Mouse (Mus musculus) forebrain, embryonic 14.5 days (tissue): Measurements from ENCODE around the gene Mvb12b. TPM values are rescaled to one million over a fixed set of nuclear protein-coding genes. Genes with fewer than 3 reads are reported as not detected.
A peak's percentile ranks its signal among the peaks of the same experiment; 100 is the strongest.

Source experiments
- ATAC-seq: fragments of 200-750 bp; cut with Nextera tagmentation; 2 replicates; pipeline ENCODE4 v1.8.0; 2017; ENCODE audit warnings: mild to moderate bottlenecking, moderate library complexity
- DNase-seq: peaks from one replicate; pipeline ENCODE4 v3.0.0-alpha.2; 2015; ENCODE audit warnings: low spot score
- H3K27ac ChIP-seq: fragments of 300-500 bp; sonication (generic); 2 replicates; pipeline ENCODE4 v1.5.1; 2014; ENCODE audit warnings: low read depth, mild to moderate bottlenecking, control low read depth, low read length, moderate library complexity
- H3K27me3 ChIP-seq: fragments of 300-500 bp; sonication (generic); replicated peaks from 2 replicates; pipeline ENCODE4 v1.6.1; 2014; ENCODE audit warnings: low read length, control low read depth, mixed read lengths; ENCODE audit not compliant: control insufficient read depth, insufficient read depth
- H3K36me3 ChIP-seq: fragments of 300-500 bp; sonication (generic); 2 replicates; pipeline ENCODE4 v1.6.1; 2014; ENCODE audit warnings: low read length, control low read depth; ENCODE audit not compliant: control insufficient read depth, insufficient read depth
- H3K4me1 ChIP-seq: fragments of 300-500 bp; sonication (generic); 2 replicates; pipeline ENCODE4 v1.6.1; 2014; ENCODE audit warnings: antibody characterized with exemption, low read length, control low read depth; ENCODE audit not compliant: control insufficient read depth, insufficient read depth
- H3K4me2 ChIP-seq: fragments of 300-500 bp; sonication (generic); 2 replicates; pipeline ENCODE4 v1.6.1; 2014; ENCODE audit warnings: mild to moderate bottlenecking, control low read depth, low read length
- H3K4me3 ChIP-seq: fragments of 300-500 bp; sonication (generic); 2 replicates; pipeline ENCODE4 v1.5.1; 2014; ENCODE audit warnings: low read depth, low read length, control low read depth
- H3K9ac ChIP-seq: fragments of 300-500 bp; sonication (generic); 2 replicates; pipeline ENCODE4 v1.6.1; 2014; ENCODE audit warnings: mild to moderate bottlenecking, low read length, control low read depth, moderate library complexity
- H3K9me3 ChIP-seq: fragments of 300-500 bp; sonication (generic); replicated peaks from 2 replicates; pipeline ENCODE4 v1.6.1; 2016; ENCODE audit warnings: low read length, control low read depth, mixed read lengths; ENCODE audit not compliant: control insufficient read depth
- WGBS: fragments of 180-500 bp; shearing (Covaris S2); extraction: QIAGEN DNeasy Blood & Tissue Kit; methylation state at CpG from one replicate; pipeline ENCODE4 v1.1.7; 2014; 5-methylcytosine and 5-hydroxymethylcytosine counted together
- polyA plus RNA-seq: library from polyadenylated mRNA; unstranded; fragments of >200 nt; fragmentation: Nextera tagmentation; extraction: Ambion mirVana; gene quantifications from 2 replicates; pipeline ENCODE4 v1.2.1, GENCODE M21; 2014

The Mvb12b gene
- polyA plus RNA-seq, 1 experiment from 2014 or later, result 49.5 TPM

DNA sequence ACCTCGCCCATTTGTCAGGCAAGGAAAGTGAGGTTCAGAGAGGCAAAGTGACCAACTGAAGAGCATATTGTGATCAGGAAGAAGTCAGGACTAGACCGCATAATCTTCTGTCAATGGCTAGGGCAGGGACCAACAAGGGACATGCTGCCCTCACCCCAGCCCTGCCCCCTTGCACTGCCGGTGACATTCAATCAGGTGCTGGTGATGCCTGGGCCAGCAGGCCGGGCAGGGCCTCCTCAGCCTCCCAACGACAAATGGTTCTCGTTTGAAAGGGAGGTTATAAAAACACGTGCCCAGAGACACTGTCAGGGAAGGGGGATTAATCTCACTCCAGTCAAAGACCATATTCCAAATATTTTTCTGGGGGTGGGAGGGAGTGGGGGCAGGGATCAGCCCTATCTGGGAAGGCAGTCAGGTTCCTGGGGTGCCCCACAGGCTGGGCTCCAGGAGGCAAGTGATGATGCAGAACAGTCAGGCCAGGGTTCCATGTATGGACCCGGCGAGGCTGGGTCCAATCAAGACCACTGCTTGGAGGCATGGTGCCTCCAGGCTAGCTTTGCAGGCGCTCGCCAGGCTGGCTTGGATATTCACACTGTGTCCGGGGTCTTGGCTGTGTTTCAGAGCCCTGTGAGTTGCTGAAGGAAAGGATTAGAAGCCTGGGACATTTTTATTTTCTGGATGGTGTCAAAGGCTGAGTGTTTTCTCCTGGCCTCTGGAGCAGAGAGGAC is 168.2 kb downstream of the Mvb12b start:
- H3K4me1 ChIP-seq, result peaks cover 26% of the 10 kb centered on the region
- DNase-seq, result no peak

DNA sequence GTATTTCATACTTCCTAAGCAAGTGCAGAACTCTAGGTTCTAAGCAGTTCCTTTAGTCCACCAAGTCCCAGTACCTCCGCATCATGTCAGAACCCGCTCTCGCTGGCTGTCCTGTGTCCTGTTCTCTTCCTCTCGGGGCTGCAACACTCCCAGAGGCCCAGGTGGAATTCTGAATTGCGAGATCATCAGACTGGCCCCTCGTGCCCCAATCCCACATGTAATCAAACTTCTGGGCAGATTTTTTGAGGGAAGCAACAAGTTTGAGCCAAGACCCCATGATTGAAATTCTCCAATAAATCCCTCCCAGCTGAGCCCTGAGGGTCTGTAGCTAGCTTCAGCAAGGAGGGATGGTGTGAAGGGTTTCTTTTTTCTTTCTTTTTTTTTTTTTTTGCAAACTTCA is 169.2 kb downstream of the Mvb12b start:
- Histone ChIP-seq H3K9me3 (no peaks in the 10 kb centered on the region), H3K27ac (no peak overlapping the region), H3K4me3 (no peak overlapping the region), H3K4me2 (no peak overlapping the region), H3K9ac (no peak overlapping the region), H3K36me3 (no peaks in the 10 kb centered on the region), H3K4me1 (peaks cover 31% of the 10 kb centered on the region), H3K27me3 (peaks cover 8% of the 10 kb centered on the region; the same call in 1 of the 2 replicates)
- DNase-seq (no peak), ATAC-seq (no peak)
- WGBS, result 52% methylated on average over 6 of the region's 6 CpGs

More for the DNA sequence above, 168.2 kb downstream of the Mvb12b start:
- no peak overlapping the region for H3K4me2 ChIP-seq
- H3K36me3 ChIP-seq, result no peaks in the 10 kb centered on the region
- ATAC-seq, result no peak
- no peaks in the 10 kb centered on the region for H3K9me3 ChIP-seq
- WGBS, result 39% methylated on average over 12 of the region's 12 CpGs
- no peak overlapping the region for H3K9ac ChIP-seq
- H3K27me3 ChIP-seq, result peaks cover 8% of the 10 kb centered on the region; the same call in 1 of the 2 replicates
- no peak overlapping the region for H3K4me3 ChIP-seq
- no peak overlapping the region for H3K27ac ChIP-seq

DNA sequence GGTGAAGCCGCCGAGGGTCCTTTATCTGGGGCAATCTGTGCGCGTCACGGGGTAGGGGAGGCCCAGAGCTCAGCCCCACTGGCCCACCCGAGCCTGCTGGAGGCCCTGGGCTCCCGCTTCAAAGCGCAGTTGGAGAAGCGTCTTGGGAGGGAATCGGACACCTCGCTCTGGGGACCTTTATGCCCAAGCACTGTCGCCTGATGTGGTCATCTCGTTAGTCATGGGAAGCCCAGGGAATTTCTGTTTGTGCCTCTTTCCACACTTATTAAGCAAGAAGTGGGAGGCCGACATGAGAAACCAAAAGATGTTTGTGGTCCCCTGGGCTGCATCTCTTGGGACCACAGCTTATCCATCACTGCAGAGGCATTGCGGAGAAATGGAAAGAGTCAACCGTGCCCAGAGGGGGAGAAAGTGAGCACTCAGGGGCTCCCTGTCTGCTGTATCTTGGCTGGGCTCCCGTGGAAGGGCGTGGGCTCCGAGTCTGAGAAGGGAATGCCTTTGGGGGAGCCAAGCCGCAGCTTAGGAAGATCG is 169.9 kb downstream of the Mvb12b start:
- Histone ChIP-seq H3K27me3 (peaks cover 8% of the 10 kb centered on the region; the same call in 1 of the 2 replicates), H3K9ac (0 out of 2 replicates have a peak overlapping the region, but pooled peaks have one; percentile 17), H3K27ac (no peak overlapping the region), H3K36me3 (no peaks in the 10 kb centered on the region), H3K4me1 (peaks cover 36% of the 10 kb centered on the region), H3K4me3 (no peak overlapping the region), H3K9me3 (no peaks in the 10 kb centered on the region), H3K4me2 (peak overlapping the region; percentile 20; the same call in 1 of the 2 replicates)
- 12% methylated on average over 21 of the region's 21 CpGs for WGBS
- no peak for ATAC-seq
- DNase-seq, result no peak

DNA sequence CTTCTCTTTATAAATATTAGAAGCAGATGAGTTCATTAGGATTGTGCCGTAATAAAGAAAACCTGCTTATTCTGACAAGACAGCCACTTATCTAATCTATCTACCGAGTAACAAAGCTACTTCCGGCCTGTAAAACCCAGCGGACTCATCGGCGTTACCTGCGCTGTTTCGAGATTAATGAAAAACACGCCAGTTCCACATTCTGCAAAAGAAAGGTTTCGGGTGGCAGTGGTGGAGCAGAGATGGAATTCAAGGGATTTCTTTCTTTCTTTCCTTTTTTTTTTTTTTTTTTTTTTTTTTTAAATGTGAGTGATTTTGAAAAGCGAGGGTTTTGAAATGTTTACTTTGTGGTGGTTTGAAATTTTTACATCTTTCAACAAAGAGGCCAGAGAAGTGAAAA is 170.4 kb downstream of the Mvb12b start:
- H3K4me1 ChIP-seq, result peaks cover 36% of the 10 kb centered on the region
- 0 out of 2 replicates have a peak overlapping the region, but pooled peaks have one; percentile 3 for H3K4me2 ChIP-seq

DNA sequence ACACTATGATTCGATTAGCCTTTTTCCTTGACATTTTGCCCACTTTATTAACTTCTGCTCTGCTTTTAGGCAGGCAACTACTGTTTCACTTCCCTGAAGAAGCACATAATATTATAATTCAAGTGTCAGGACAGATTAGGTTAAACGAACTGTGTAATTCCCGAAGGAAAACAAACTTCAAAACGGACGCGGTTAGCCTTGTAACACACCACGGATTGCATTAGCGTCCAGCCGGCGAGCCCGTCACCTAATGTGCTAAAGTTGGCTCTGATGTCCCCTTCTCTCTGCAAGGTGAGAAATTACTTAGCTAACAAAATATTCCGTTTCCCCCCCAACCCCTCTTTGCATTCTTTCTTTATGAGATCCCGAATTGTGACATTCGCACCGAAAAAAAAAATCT is 170.9 kb downstream of the Mvb12b start:
- peaks cover 8% of the 10 kb centered on the region; the same call in 1 of the 2 replicates for H3K27me3 ChIP-seq
- no peaks in the 10 kb centered on the region for H3K9me3 ChIP-seq
- H3K4me1 ChIP-seq, result peaks cover 36% of the 10 kb centered on the region
- H3K9ac ChIP-seq, result no peak overlapping the region
- 0 out of 2 replicates have a peak overlapping the region, but pooled peaks have one; percentile 3 for H3K4me2 ChIP-seq
- ATAC-seq, result no peak
- H3K27ac ChIP-seq, result no peak overlapping the region
- H3K4me3 ChIP-seq, result no peak overlapping the region
- WGBS, result 37% methylated on average over 15 of the region's 15 CpGs
- no peaks in the 10 kb centered on the region for H3K36me3 ChIP-seq
- no peak for DNase-seq

More for the DNA sequence above, 170.4 kb downstream of the Mvb12b start:
- Histone ChIP-seq H3K27me3 (peaks cover 8% of the 10 kb centered on the region; the same call in 1 of the 2 replicates), H3K36me3 (no peaks in the 10 kb centered on the region), H3K9ac (no peak overlapping the region), H3K27ac (no peak overlapping the region), H3K4me3 (no peak overlapping the region), H3K9me3 (no peaks in the 10 kb centered on the region)
- WGBS, result 58% methylated on average over 11 of the region's 11 CpGs
- DNase-seq (no peak), ATAC-seq (no peak)

DNA sequence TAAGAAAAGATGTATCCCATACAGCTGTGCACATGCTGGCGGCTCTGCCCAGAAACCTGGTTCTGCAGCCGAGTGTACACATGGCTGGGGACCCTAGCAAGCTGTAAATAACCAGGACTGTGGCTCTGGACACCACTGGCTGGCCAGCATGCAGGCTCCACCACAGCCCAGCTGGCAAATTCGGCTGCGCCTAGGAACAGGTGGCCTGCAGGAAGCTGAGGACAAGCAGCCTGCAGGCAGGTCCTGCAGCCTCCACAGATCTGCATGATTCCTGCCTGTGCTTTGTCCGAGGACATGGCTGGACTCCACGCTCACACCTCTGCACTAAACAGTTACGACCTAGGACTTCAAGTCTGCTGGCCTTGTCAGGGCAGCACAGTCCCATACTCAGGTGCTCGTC is 172.8 kb downstream of the Mvb12b start:
- H3K4me3 ChIP-seq, result no peak overlapping the region

DNA sequence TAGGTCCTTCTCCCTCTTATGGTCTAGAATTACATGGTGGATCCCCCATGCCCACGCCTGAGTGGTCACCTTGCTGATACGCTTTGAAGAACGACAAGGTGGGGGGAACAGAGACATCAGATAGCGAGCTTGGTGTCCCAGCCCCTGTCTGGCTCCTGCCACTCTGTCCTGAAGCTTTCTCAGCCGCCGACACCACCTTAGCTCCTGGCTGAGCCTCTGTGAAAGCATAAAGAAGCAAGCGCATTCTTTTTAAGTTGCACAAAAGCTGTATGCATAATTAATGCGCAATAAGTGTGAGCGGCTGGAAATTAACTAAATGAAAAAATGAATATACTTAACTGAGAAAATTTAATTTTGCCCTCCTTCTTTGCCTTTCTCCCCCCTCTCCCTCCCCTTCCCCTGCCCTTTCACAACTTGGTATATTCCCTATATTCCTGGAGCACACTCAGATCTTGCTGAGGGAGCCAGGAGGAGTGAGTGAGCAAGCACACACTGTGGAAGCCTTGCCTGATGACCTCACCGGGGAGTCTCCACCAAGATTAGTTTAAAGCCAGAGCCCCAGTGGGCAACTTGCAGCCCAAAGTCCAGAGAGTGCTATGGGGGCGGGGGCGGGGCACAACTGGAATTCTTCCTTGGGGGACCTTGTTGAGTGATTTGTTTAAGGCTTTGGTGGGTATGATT is 174.0 kb downstream of the Mvb12b start:
- Histone ChIP-seq H3K27ac (no peak overlapping the region), H3K27me3 (peaks cover 8% of the 10 kb centered on the region; the same call in 1 of the 2 replicates), H3K9me3 (no peaks in the 10 kb centered on the region), H3K36me3 (no peaks in the 10 kb centered on the region), H3K4me1 (peaks cover 30% of the 10 kb centered on the region), H3K9ac (peak overlapping the region; percentile 32; the same call in 1 of the 2 replicates), H3K4me3 (no peak overlapping the region), H3K4me2 (peak overlapping the region; percentile 32)
- WGBS, result 8% methylated on average over 12 of the region's 12 CpGs
- DNase-seq (peak; percentile 61), ATAC-seq (peak; percentile 59)

More for the DNA sequence above, 172.8 kb downstream of the Mvb12b start:
- H3K4me2 ChIP-seq, result no peak overlapping the region
- no peak for ATAC-seq
- 62% methylated on average over 8 of the region's 8 CpGs for WGBS
- peaks cover 8% of the 10 kb centered on the region; the same call in 1 of the 2 replicates for H3K27me3 ChIP-seq
- H3K36me3 ChIP-seq, result no peaks in the 10 kb centered on the region
- H3K9ac ChIP-seq, result no peak overlapping the region
- H3K27ac ChIP-seq, result no peak overlapping the region; the same call in 1 of the 2 replicates
- no peak for DNase-seq
- H3K9me3 ChIP-seq, result no peaks in the 10 kb centered on the region
- H3K4me1 ChIP-seq, result peaks cover 35% of the 10 kb centered on the region

DNA sequence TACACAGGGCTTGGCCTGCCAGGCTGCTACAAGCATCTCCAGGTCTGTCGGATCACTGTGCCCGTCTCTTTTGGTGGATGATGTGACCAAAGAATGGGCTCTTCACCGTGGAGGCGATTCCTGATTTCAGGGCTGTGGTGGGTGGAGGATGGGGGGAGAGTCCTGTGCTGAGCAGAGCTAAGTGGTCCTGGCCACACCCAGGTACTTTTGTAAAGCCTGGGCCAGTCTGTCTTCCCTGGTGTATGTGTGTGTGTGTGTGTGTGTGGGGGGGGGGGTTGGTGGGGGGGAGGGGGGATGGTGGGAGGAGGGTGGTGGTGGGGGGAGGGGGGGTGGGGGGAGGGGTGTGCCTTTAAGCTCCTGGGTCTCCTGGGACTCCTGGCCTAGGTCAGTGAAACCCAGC is 174.9 kb downstream of the Mvb12b start:
- Histone ChIP-seq H3K27me3 (peaks cover 5% of the 10 kb centered on the region; the same call in 1 of the 2 replicates), H3K9me3 (no peaks in the 10 kb centered on the region), H3K36me3 (no peaks in the 10 kb centered on the region), H3K9ac (no peak overlapping the region), H3K27ac (no peak overlapping the region), H3K4me1 (peaks cover 24% of the 10 kb centered on the region), H3K4me2 (no peak overlapping the region), H3K4me3 (no peak overlapping the region)
- ATAC-seq (no peak), DNase-seq (no peak)
- 7% methylated on average over 4 of the region's 4 CpGs for WGBS
